Mouse (Mus musculus): ENCODE data around the gene Meltf.

Meltf gene

DNA sequence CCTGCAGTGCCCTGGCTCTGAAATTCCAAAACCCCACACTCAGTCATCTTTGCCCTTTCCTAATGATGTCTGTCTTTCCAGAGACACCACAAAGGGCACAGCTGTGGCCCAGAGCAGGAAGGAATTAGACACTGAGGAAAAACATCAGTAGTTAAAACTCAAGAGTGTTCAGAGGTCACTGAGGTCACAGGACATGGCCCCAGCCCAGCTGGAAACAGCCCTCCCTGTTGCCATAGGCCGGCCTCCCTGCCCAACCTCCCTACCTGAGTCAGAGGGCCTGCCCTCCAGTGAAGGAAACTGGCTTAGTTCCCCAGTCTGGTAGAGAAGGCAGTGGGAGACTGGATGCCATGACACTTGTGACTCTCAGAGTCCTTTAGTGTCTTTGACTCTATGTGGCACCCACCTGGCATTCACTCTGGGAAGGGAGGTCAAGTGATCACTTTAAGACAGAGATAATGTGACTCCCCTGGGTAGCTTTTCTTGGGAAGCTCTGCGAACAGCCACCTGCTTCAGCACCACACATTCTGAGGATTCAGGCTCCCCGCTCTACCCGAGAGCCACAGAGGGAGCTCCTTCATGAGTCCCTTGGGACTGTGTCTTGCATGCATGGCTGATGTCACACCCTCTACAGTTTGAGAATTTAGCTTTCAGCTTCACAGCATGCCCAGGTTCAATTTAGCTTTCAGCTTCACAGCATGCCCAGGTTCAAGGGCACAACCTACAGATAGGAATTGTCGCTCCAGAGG, 15.0 kb downstream of the Meltf start:
- no peak for DNase-seq (ENCODE audit: low spot score in 2 of 2)

DNA sequence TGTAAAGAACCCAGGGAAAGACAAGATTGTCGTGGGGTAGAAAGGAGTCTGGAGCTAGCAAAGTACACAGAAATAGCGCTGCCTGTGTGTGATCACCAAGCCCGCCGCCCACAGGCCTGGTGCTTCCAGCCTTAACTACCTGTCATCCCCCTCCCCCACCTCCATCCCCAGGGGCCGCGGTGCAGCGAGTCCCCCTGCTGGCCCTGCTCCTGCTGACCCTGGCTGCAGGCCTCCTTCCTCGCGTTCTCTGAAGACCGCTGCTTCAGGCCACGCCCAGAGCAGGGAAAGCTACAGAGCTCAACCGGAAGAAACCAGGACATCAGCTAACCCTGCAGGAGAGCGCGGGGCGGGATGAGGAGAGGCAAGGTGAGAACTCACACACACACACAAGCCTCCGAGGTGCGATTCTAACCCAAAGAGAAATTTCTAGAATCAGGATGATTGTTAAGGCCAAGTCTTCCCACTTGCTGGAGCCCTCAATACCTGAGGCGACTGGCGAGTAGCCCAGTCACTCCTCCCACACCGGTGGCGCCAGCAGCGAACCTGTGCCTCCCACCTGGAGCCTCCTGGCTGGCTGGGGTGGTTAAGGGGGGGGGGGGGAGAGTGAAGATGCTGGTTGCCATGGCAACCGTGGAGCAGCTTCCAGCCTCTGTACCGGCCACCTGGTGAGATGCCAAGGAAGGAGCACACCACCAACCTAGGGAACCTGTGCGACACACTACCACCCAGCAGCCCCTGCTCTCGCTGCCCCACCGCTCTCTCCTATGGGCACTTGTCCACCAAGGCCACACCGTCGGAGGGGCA, 18.6 kb downstream of the Meltf start:
- DNase-seq (ENCODE audit: low spot score in 2 of 2), result peak; percentile 72 to 84

DNA sequence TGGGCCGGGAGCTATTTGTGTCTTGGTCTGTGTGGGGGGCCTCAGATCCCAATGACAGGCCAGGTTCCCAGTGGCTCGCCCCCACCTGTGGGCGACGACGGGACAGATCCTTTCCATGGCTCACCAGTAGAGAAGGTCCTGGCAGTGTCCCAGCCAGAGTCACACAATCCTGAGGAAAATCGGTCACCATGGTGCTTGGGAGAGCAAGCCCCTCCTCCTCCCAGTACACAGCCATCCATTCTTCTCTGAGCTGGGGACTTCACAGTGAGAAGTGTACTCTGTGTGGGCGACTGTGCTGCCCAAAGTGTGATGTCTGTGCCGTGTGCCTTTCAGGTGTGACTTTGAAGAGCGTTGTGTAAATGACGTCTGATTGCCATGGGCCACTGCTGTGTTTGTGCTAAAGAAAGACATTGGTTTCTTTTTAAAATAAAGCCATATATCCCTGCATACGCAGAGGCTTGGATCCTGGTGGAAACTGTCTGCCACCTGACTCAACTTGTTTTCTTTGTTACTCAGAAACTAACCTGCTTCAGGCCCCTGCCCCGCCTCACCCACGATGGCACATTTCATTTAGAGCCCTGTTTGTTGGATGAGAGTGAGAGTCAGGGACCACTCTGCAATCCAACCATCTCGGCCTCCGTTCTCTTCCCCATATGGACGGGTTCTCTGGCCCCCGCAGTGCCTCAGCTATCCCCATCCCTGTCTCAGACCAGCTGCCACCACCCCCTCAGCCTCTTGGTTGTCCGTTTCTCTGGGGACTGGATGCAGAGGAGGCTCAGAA, 20.1 kb downstream of the Meltf start:
- DNase-seq (ENCODE audit: low spot score in 2 of 2), result peak; percentile 90 to 95

DNA sequence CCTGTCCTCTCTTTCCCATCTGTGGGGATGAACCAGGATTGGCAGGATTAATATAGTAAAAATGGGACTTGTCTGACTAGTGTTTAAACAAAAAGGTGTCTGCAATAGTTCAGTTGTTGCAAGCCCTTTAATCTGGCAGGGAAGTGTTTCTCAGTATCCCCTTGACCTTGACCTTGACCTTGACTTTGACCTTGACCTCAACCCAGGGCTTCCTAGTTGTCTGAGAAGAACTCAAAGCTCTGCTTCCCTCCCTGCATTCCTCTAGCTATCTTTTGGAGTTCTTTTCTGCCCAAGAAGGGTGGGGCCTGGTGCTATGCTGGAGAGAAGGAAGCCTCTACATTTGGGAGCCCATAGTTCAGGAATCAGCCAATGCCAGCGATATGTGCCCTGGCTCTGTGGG, 23.3 kb downstream of the Meltf start:
- DNase-seq (ENCODE audit: low spot score in 2 of 2), result no peak

DNA sequence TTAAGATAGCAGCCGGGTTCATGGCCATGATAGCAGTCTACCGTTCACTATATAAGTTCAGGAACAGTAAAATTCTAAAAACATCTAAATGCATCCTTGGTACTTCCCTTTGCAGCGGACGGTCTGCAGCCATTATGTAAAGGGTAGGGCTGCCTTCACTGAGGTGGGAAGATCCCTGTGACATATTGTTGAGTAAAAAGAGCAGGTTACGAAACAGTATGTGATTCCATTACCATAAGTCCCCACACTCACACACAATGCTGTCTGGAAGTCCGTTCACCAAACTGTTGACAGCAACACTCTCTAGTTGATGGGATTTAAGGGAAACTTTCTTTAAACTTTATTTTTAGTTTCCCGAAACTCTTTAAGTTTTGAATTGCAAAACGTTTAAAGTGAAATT, 24.6 kb downstream of the Meltf start:
- DNase-seq (ENCODE audit: low spot score in 2 of 2), result peak in 1 of 2 experiments; percentile 66

DNA sequence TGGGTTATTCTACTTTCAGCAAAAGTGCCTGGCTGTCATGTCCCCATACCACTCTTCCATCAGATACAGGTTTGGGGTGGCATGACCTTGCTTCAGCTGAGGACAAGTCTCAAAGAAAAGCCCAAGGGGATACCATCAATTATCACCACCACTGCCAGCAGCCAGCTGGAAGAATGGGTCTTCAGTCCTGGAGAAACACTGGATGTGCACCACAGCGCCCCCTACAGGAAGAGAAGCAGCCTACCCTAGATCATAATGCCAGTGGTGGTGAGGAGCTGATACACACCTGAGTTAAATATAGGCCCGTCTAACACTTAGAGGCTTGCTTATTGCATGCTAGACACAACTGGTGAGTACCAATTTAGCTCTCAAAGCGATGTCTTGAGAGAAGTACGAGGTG, 26.7 kb downstream of the Meltf start:
- DNase-seq (ENCODE audit: low spot score in 2 of 2), result no peak

DNA sequence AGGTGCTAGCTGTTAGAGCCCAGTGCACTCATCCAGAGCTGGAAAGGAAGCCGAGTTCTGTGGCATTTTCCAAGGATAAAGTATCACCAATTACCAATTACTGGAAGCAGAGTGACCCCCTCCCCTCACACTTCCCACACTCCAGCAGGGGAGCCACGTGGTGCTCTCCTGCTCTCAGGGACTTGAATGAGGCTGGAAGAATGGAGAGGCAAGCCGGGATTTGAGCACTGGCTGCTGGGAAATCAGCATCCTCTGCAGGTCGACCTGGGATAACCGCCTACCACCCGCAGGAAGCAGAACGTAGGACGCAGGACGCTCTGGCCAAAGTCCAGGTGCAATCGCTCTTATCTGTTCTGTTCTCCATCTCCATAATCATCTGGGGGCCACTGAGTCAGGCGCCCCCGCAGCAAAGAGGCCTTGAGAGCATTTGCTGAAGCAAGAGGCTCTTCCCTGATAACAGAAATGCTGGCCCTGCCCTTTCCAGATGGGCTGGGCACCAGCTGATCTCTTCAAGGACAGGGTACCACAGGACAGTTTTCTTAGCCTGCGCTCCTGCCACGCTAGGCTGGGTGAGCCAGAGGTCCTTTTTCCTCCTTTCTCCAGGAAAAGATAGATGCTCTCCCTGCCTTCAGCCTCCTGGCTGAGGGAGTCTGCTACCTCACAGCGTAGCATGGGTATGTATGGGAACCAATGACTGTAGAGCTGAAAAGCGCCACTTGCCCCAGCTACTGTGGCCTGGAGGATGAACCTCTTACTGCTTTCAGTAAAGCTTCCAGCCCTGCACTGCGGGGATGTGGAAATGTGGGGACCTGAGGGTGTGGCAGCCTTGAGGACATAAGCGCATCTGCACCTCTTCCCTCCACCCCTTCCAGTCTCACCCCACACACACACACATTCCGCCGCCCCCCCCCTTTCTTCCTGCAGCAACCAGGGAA, 27.5 kb downstream of the Meltf start:
- DNase-seq (ENCODE audit: low spot score in 2 of 2), result peak in 1 of 2 experiments; percentile 55

DNA sequence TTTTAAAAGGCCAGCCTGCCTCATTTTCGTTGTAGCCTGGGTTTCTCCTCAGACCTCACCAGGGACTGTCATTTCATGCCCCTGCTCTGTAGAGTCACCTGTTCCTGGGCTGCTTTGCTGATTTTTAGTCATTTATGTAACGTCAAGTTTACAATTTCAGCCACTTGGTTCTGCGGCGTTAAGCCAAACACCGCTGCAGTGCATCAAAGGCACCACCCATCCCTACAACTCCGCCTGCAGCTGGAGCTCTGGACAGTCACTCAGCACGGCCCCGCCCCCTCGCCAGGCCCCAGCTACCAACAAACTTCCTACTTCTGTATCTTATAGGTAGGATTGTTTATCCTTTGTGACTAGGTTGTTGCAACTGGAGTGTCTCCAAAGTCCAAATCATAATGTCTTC, 28.3 kb downstream of the Meltf start:
- peak in 1 of 2 experiments; percentile 54 for DNase-seq (ENCODE audit: low spot score in 2 of 2)

DNA sequence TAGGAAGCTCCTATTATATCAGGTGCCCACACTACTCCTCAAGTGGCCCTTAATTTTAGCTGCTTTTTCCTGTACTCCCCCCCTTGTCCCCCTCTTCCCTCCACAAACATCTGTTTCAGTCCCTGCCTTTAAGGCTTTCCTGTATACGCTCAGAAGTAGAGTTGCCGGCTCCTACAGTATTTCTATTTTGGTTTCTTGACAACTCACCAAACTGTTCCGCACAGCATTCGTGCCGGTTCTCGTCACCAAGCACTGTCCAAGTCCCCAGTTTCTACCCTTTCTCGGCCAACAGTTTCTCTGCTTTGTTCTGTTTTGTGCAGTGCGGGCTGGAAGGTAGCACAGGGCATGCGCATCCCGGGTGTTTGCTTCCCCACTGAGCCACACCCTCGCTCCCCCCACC, 30.3 kb downstream of the Meltf start:
- peak in 1 of 2 experiments; percentile 78 for DNase-seq (ENCODE audit: low spot score in 2 of 2)

DNA sequence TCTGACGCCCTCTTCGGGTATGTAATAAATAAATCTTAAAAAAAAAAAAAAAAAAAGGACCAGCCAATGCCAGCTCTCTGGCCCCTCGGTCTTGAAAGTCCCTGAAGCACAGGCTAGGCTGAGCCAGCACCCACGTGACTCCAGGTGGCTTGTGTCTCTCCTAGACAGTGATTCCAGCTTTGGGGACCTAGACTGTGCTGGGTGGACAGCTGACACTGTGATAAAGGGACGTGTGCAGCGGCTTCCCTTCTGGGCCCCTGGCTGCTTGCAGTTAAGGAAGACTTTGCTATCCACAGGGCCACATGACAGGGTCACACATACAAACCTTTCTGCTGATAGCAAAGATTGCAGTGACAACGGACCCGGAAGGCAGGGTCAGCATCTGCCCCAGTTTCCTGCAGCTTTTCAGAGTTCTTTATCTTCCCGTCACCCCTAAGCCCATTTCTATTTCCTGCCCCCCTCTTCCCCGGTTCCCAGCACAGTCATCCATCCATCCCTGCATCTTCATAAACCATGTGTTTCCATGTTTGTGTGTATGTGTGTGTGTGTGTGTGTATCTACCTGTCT, 31.8 kb downstream of the Meltf start:
- no peak for DNase-seq (ENCODE audit: low spot score in 2 of 2)

DNA sequence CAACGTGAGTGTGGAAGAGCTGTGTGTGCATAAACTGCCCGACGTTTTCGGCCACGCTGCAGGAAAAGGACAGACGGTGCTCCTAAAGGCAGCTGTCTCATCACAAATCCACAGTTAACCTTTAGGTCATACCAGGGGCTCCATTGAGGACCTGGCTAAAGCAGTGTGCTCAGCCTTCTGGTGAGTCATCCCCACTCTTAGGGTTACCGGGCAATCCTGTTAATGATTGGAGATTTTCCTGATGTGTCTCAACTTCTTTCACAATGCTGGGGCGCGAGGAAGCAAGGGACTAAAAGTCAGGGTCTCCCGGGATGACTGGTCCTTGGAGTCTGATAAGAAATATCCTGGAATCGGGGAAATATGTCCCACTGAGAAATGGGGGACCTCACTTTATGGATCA, 39.2 kb downstream of the Meltf start:
- no peak for DNase-seq (ENCODE audit: low spot score in 2 of 2)

DNA sequence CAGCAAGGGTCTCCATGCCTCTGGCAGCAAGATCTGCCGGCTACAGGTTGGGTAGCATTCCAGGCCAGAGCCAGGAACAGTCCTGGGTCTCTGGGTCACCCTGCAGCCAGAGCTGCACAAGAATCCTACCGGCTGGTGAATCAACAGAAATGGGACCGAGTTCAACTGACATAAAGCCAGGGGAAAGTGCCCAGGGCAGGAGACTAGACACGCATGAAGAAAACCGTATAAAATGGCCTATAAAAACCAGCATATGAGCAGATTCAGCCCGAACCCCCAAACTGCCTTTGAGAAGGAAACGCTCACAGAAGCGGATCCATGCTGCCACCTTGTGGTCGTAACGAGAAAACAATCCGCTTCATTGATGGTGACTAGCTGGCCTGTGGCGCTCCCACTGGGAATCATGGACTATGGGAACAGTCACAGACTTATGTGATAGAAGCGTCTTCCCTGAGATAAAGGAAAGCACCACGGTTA, 39.7 kb downstream of the Meltf start:
- DNase-seq (ENCODE audit: low spot score in 2 of 2), result peak; percentile 86 to 96

DNA sequence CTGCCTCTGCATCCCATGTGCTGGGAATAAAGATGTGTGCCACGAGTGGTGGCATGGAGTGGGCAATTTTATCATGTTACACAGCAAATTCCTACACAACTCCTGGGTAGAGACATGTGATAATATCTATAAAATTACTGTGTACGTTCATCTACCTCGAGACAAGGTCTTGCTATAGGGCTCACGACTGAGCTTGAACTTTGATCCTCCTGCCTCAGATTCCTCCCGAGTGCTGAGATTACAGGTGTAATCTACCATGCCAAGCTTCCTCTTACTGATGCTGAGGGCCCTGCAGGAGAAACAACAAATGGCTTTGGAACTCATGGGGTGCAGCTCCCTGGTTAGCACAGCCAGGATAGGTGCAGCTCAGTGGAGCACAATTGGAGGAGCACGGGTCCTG, 45.8 kb downstream of the Meltf start:
- no peak for DNase-seq (ENCODE audit: low spot score in 2 of 2)

DNA sequence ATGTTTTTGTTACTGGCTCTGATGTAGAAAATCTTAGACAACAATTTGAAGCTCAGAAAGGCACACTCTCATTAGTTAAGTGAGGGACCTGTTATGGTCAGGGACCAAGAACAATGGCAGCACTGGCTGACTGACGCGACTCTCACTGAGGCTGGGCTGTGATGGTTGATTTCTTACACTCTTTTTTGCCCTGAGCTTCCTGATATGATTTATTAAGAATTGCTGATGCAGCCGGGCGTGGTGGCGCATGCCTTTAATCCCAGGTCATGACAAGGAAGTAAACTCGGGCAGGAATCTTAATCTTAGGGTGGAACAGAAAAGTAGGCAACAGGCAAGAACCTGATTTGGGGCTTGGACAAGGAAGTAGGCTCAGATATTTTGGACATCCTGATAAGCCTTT, 47.5 kb downstream of the Meltf start:
- no peak for DNase-seq (ENCODE audit: low spot score in 2 of 2)

DNA sequence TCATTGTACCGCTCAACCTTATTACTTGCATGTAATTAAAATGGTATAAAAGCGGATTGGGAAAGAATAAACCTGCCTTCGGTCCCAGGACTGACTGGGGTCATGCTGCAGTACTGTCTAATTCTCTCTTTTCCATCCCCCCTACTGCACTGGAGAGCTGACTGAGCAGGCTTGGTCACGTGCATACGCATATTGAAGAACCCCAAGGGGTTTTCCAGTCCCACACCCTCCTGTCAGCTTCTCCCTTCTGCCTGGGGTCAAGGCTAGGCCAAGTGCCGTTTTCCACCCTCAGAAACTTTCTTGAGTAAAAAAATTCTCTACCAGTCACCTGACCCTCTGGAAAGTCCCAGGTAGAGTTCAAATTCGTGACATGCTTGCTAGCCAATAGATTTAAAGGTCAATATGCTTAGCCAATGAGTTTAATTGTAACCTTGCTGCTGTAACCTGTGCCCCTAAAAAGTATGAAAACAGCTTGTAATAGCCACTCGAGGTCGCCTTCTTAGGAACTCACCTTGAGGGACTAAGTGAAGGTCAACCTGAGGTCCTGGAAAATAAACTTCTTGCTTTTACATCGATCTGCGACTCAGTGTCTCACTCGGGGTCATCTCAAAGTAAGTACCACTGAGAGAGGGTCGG, 48.1 kb downstream of the Meltf start:
- no peak for DNase-seq (ENCODE audit: low spot score in 2 of 2)

DNA sequence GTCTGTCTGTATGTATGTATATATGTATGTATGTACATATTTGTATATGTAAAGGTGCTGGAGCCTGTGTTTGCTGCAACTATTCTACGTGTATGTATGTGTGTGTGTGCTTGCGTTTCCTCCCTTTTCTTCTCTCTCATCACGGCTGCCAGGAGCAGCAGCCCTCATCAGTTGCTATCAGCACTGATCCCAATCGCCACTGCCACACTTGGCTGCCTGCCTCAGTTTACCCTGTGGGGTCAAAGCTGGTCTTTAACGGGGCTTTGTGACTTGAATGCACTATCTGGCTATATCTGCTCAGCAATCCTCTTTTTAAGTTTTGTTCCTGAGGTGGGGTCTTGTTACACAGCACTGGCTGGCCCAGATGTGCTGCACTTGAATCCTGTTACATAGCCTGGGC, 48.8 kb downstream of the Meltf start:
- DNase-seq (ENCODE audit: low spot score in 2 of 2), result no peak

DNA sequence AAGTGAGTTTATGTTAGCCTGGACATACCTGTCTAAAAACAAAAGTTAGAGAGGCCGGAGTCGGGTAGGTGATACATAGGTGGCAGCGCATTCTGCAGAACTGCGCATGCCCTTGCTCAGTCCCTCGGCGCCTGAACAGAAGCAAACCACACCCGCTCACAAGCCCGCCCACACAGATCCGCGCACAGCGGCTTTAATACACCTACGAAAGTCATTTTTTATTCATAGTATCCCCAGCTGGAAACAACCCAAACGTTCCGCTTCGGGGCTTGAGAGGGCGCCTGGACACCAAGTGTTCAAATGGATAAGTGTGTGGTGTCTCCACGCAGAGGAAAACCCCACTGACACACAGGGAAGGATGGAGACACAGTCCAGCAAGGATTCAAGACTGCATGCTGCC, 52.7 kb downstream of the Meltf start:
- no peak for DNase-seq (ENCODE audit: low spot score in 2 of 2)

DNA sequence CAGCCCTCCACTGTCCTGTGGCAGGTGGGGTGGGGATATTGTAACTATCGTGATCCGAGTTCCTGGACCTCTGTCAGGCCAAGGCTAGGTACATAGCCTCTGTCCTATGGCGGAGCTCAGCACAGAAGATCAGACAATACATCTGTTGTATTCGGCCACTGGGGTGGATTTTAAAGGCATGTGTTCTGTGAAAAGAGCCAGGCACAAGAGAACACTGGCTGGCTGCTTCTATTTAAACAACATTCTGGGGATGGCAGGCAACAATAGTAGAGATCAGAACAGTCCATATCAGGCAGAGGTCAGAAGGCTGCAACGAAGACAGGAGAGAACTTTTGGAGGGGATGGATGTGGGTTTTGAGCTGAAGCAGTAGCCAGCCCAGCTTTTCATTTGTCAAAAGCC, 53.6 kb downstream of the Meltf start:
- peak in 1 of 2 experiments; percentile 27 for DNase-seq (ENCODE audit: low spot score in 2 of 2)

DNA sequence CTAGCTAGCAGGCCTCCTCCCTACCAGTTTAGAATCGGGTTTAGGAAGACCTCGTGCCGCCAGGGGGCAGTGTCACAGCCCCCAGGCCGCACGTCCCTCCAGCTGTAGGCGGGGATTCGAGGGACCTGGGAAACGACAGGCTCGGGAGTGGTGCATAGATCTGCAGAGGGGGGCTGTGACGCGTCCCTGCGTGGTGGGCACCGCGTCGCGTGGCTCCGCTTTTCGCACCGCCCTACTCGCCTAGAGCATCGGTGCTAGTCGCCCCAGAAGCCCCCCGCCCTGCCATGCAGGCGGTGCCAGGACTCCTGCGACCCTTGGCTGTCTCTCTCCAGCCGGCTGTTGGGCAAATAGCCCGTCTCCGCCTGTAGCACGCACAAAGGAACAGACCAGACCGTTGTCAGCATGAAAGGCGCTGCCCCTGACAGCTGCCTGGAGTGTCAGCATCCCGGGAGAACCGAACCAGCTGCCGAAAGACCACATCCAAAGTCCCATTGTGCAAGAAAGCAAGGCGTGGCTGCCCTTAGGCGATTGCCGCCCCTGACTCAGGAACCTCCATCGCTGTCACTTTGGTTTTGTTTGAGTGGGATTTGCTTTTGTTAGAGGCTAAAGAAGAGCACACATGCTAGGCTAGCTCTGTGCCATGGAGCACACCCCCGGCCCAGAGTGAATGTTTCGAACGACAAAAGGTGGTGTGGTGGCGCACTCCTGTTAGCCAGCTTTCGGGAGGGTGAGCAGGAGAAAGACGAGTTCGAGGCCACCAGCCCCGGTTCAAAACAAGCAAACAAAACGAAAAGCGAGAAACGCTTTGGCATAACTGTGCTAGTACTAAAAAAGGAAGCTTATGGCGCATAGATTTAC, 54.5 kb downstream of the Meltf start:
- DNase-seq (ENCODE audit: low spot score in 2 of 2), result peak; percentile 86 to 90

Measured in frontal cortex, postnatal 36 days (tissue).